Mouse (Mus musculus) fat pad, adult 2 months (tissue): ENCODE results near the gene Enpp4.

ENCODE experiments used
- DNase-seq: peaks from one replicate; pipeline ENCODE4 v3.0.0-alpha.2; 2011; ENCODE audit warnings: low read depth, low spot score; ENCODE audit errors: extremely low read depth

Gene Enpp4

GRCm38 (mm10) chr17:44105287-44106138 is at the start of gene Enpp4:
Enpp4 (minus strand) TSS chr17:44105809.
- DNase-seq, result no peak

DNA sequence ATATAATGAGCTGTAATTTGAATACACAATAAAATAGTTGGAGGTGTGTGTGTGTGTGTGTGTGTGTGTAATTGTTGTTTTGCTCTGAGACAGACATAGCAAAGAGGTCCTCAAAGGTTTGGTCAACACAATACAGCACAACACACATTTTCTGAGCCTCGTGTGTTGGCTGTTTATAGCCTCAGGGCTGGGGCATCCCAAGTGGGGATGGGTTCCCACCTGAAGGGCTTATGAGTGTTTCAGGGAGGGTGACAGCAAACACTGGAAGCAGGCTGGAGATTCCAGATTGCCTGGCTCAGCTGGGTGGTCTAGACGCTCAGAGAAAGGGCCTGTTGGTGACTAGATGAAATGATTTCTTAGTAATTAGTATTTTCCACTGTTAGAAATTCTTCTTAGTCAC is 49.6 kb upstream of the Enpp4 start:
- DNase-seq, result no peak

- no peak for DNase-seq
Observed at GRCm38 (mm10) chr17:44153871-44154270, 48.3 kb upstream of the Enpp4 start.

- no peak for DNase-seq
Observed at GRCm38 (mm10) chr17:44151889-44152288, 46.3 kb upstream of the Enpp4 start.

DNA sequence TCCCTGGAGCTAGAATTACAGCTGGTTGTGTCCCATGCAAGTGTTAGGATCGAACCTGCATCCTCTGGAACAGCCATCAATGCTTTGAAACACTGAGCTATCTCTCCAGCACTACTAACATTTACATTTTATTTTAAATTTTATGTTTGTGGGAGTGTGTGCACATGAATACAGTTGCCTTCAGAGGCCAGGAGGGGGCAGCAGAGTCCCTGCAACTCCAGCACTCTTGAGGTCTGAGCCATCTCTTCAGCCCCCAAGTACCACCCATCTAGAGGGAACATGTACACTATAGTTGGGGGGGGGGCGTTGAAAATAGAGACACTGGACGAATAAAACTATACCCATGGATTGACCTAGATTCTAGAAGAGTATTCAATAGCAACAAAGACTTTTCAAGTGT is 45.5 kb upstream of the Enpp4 start:
- DNase-seq, result no peak

DNA sequence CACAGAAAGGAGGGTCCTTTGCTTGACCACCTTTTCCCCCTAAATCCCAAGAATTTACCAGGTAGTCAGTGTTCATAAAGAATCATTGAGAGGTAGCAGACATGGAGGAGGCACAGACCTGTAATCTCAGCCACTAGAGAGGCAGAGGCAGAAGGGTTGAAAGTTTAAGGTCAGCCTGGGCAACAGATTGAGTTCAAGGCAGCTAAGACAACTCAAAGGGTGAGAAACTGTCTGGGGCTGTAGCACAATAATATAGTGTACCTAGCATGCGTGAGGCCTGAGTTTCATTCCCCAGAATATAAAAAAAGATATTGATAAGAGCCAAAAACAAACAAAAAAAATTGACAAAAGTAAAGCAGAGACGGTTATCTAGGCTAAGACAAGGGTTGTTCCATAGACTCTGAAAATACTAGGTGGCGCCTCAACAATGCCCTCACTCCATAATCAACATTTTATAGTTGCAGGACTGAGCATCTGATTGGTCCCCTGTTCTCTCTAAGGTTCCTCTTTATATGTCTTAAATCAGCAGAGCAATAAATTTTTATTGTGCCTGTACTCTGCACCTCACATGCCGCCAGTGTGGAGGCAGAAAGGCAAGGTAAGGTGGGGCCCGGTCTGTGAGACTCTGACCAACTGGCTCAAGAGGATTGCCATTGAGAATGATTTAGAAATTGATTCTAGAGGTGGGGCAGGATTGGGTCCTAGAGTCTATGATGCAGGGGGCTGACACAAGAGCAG is 42.7 kb upstream of the Enpp4 start:
- no peak for DNase-seq

- no peak for DNase-seq
Observed at GRCm38 (mm10) chr17:44145806-44146205, 40.2 kb upstream of the Enpp4 start.

- DNase-seq, result no peak
Observed at GRCm38 (mm10) chr17:44136863-44137640, 31.4 kb upstream of the Enpp4 start.

GRCm38 (mm10) chr17:44136018-44136417 is 30.4 kb upstream of the Enpp4 start:
- DNase-seq, result no peak

GRCm38 (mm10) chr17:44134545-44134944 is 28.9 kb upstream of the Enpp4 start:
- no peak for DNase-seq

DNA sequence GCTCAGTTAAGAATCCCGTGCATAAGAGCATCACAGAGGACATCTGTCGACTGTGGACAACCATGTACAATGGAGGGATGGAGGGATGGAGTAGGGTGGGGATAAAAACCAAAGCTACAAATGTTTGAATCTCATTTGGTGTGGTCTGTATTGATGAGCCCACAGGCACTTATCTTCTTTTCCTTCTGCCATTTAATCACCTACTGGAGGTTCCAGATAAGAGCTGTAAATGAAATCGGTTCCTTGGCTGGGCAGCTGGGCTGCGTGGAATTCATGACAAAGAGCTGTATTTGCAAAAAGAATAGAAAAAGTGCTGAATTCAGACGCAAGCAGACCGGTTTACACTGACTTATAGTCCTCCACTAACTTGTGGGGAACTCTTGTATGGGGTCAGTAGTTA is 28.5 kb upstream of the Enpp4 start:
- no peak for DNase-seq

GRCm38 (mm10) chr17:44130429-44130828 is 24.8 kb upstream of the Enpp4 start:
- no peak for DNase-seq

GRCm38 (mm10) chr17:44129092-44129750 is 23.6 kb upstream of the Enpp4 start:
- no peak for DNase-seq

DNA sequence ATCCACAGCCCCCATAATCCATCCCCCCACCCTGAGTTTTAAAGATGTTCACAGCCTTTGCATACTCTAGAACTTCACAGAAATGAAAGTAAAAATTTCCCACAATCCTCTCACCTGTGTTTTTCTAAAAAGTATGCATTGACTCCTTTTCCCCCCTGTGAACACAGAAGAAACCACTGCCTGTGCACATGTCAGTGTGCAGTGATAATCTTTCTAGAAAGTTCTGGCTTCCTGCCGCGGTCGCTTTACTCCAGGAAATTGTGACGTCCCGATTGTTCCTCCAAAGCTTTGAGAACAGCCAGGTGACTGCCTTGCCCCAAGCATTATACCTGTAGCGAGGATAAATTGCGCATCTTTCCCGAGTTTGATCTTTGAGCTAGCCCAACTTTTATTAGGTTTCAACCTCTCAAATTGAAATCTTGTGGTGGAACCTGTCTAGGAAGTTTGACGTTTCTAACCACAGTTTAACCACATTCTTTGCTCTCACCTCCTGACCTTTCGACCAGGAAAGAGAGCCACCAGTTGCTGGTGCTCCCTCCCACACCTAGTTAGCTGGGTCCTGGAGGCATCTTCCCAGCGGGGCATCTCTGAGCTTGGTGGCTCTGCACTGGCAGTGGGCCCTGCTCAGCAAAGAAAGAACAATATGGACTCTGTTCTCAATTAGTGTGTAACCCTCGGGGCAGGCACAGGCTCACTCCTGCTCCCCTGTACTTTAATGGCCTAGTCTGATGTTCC is 15.9 kb upstream of the Enpp4 start:
- DNase-seq, result peak; percentile 37

DNA sequence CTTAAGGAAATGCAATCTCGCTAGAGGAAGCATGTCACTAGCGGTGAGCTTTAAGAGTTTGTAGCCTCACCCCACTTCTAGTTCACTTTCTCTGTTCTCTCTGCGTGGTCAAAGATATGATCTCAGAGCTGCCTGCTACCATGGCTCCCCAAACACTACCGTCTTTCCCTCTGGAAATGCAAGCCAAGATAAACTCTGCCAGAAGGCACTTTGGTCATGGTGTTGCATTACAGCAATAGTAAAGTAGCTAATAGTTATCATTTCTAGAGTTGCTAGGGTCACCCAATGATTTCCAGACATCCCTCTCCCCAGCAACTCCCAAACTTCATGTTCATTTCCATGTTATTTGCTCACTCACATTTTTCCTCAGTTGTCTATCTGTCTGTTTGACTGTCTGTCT is 12.6 kb upstream of the Enpp4 start:
- DNase-seq, result no peak

- no peak for DNase-seq
Observed at GRCm38 (mm10) chr17:44117721-44118120, 12.1 kb upstream of the Enpp4 start.

DNA sequence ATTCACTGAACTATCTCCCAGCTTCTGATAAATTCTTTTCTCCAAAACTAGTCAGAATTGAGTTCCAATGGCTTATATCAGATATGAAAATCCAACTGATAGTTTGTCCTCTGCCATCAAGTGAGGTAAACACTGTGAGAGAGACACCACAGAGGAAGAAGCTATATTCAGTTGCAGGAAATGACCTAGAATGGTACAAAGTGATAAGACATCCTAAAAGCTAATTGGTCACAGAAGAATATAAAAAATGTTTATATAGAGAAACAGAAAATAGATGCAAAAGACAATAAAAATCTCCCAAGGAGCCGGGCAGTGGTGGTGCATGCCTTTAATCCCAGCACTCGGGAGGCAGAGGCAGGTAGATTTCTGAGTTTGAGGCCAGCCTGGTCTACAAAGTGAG is 11.0 kb upstream of the Enpp4 start:
- DNase-seq, result no peak

- no peak for DNase-seq
Observed at GRCm38 (mm10) chr17:44108331-44108730, 2.7 kb upstream of the Enpp4 start.

DNA sequence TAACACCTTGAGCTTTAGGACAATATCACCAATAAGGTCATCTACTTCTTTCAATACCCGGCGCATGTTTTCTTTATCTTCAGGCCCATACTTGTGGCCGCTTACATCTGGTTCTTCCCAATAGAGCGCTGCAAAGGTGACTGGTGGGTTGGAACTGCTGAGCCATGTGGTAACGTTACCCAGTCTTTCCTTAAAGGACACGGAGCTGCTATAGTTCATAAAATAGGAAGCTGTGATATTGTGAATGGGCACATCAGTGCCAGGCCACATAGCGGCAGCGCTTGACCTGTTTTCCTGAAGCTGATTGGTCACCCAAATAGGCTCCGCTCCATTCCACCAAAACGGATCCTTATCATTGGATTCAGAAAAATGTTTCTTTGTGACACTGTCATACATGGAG is 3.6 kb downstream of the Enpp4 start:
- DNase-seq, result no peak

- no peak for DNase-seq
Observed at GRCm38 (mm10) chr17:44100906-44101305, 4.7 kb downstream of the Enpp4 start.
